Mouse (Mus musculus): ENCODE measurements around the gene Bsn. TPM values are rescaled to one million over a fixed set of nuclear protein-coding genes. Genes with fewer than 3 reads are reported as not detected.

Gene Bsn
- polyA plus RNA-seq, 1 experiment from 2014 or later = 1.1 TPM

GRCm38 (mm10) chr9:108157891-108158290 is 32.3 kb downstream of the Bsn start:
- H3K27me3 ChIP-seq (ENCODE audit: low read depth, poor library complexity, severe bottlenecking) = peaks cover 9% of the 10 kb centered on the region; the same call in 1 of the 2 replicates
- no peak overlapping the region for H3K4me3 ChIP-seq
- 0 out of 2 replicates have a peak, but pooled peaks cover 4% of the 10 kb centered on the region for H3K4me1 ChIP-seq
- 77% methylated on average over 7 of the region's 7 CpGs for WGBS
- no peak overlapping the region for H3K27ac ChIP-seq (replicated peaks)
- no peak for DNase-seq (ENCODE audit: low spot score)
- no peaks in the 10 kb centered on the region for H3K36me3 ChIP-seq
- no peaks in the 10 kb centered on the region for H3K9me3 ChIP-seq (replicated peaks)

GRCm38 (mm10) chr9:108157451-108157850 is 32.7 kb downstream of the Bsn start:
- Histone ChIP-seq H3K4me3 (no peak overlapping the region), H3K27me3 (ENCODE audit: low read depth, poor library complexity, severe bottlenecking) (peaks cover 9% of the 10 kb centered on the region; the same call in 1 of the 2 replicates), H3K9me3 (replicated peaks) (no peaks in the 10 kb centered on the region), H3K36me3 (no peaks in the 10 kb centered on the region), H3K27ac (replicated peaks) (no peak overlapping the region), H3K4me1 (0 out of 2 replicates have a peak, but pooled peaks cover 4% of the 10 kb centered on the region)
- WGBS = 92% methylated on average over 6 of the region's 6 CpGs
- DNase-seq (ENCODE audit: low spot score) = no peak

- Histone ChIP-seq H3K27me3 (ENCODE audit: low read depth, poor library complexity, severe bottlenecking) (peaks cover 9% of the 10 kb centered on the region; the same call in 1 of the 2 replicates), H3K4me3 (no peak overlapping the region), H3K27ac (replicated peaks) (no peak overlapping the region), H3K36me3 (peaks cover 3% of the 10 kb centered on the region; the same call in 1 of the 2 replicates), H3K4me1 (0 out of 2 replicates have a peak, but pooled peaks cover 4% of the 10 kb centered on the region), H3K9me3 (replicated peaks) (no peaks in the 10 kb centered on the region; the same call in 1 of the 2 replicates)
- no peak for DNase-seq (ENCODE audit: low spot score)
- WGBS = 92% methylated on average over 5 of the region's 5 CpGs
These were observed 33.4 kb downstream of the Bsn start for GRCm38 (mm10) chr9:108156786-108157185.

GRCm38 (mm10) chr9:108154814-108155213 is 35.4 kb downstream of the Bsn start:
- Histone ChIP-seq H3K4me3 (no peak overlapping the region), H3K27me3 (ENCODE audit: low read depth, poor library complexity, severe bottlenecking) (peaks cover 2% of the 10 kb centered on the region; the same call in 1 of the 2 replicates), H3K9me3 (replicated peaks) (no peaks in the 10 kb centered on the region; the same call in 1 of the 2 replicates), H3K36me3 (peaks cover 11% of the 10 kb centered on the region), H3K27ac (replicated peaks) (no peak overlapping the region), H3K4me1 (peaks cover 7% of the 10 kb centered on the region)
- WGBS = 92% methylated on average over 12 of the region's 12 CpGs
- no peak for DNase-seq (ENCODE audit: low spot score)

GRCm38 (mm10) chr9:108153516-108154448 is 36.4 kb downstream of the Bsn start:
- Histone ChIP-seq H3K27ac (replicated peaks) (no peak overlapping the region), H3K4me1 (peaks cover 12% of the 10 kb centered on the region), H3K4me3 (no peak overlapping the region), H3K36me3 (peaks cover 11% of the 10 kb centered on the region), H3K27me3 (ENCODE audit: low read depth, poor library complexity, severe bottlenecking) (no peaks in the 10 kb centered on the region), H3K9me3 (replicated peaks) (no peaks in the 10 kb centered on the region; the same call in 1 of the 2 replicates)
- WGBS = 87% methylated on average over 12 of the region's 12 CpGs
- DNase-seq (ENCODE audit: low spot score) = no peak

- Histone ChIP-seq H3K27ac (replicated peaks) (peak overlapping the region; percentile 78), H3K9me3 (replicated peaks) (no peaks in the 10 kb centered on the region; the same call in 1 of the 2 replicates), H3K4me3 (no peak overlapping the region), H3K36me3 (peaks cover 11% of the 10 kb centered on the region), H3K4me1 (peaks cover 12% of the 10 kb centered on the region), H3K27me3 (ENCODE audit: low read depth, poor library complexity, severe bottlenecking) (no peaks in the 10 kb centered on the region)
- no peak for DNase-seq (ENCODE audit: low spot score)
- WGBS = 50% methylated on average over 1 of the region's 1 CpGs
These were observed 39.7 kb downstream of the Bsn start for GRCm38 (mm10) chr9:108150486-108150885.

- peak; percentile 47 for DNase-seq (ENCODE audit: low spot score)
- 32% methylated on average over 4 of the region's 4 CpGs for WGBS
- Histone ChIP-seq H3K9me3 (replicated peaks) (no peaks in the 10 kb centered on the region; the same call in 1 of the 2 replicates), H3K27me3 (ENCODE audit: low read depth, poor library complexity, severe bottlenecking) (no peaks in the 10 kb centered on the region), H3K27ac (replicated peaks) (peak overlapping the region; percentile 78), H3K4me1 (peaks cover 12% of the 10 kb centered on the region), H3K36me3 (peaks cover 11% of the 10 kb centered on the region), H3K4me3 (no peak overlapping the region)
These were observed 40.4 kb downstream of the Bsn start for GRCm38 (mm10) chr9:108149817-108150216.

GRCm38 (mm10) chr9:108147606-108148005 is 42.6 kb downstream of the Bsn start:
- Histone ChIP-seq H3K4me3 (no peak overlapping the region), H3K36me3 (peaks cover 11% of the 10 kb centered on the region), H3K27ac (replicated peaks) (no peak overlapping the region), H3K4me1 (peaks cover 12% of the 10 kb centered on the region), H3K27me3 (ENCODE audit: low read depth, poor library complexity, severe bottlenecking) (no peaks in the 10 kb centered on the region), H3K9me3 (replicated peaks) (no peaks in the 10 kb centered on the region; the same call in 1 of the 2 replicates)
- no peak for DNase-seq (ENCODE audit: low spot score)
- 78% methylated on average over 5 of the region's 5 CpGs for WGBS

- DNase-seq (ENCODE audit: low spot score) = no peak
- H3K4me3 ChIP-seq = no peak overlapping the region
- peaks cover 12% of the 10 kb centered on the region for H3K4me1 ChIP-seq
- no peaks in the 10 kb centered on the region for H3K9me3 ChIP-seq (replicated peaks)
- no peaks in the 10 kb centered on the region for H3K27me3 ChIP-seq (ENCODE audit: low read depth, poor library complexity, severe bottlenecking)
- 82% methylated on average over 4 of the region's 4 CpGs for WGBS
- peaks cover 4% of the 10 kb centered on the region; the same call in 1 of the 2 replicates for H3K36me3 ChIP-seq
- H3K27ac ChIP-seq (replicated peaks) = no peak overlapping the region
These were observed 43.7 kb downstream of the Bsn start for GRCm38 (mm10) chr9:108146451-108146850.

- Histone ChIP-seq H3K27me3 (ENCODE audit: low read depth, poor library complexity, severe bottlenecking) (no peaks in the 10 kb centered on the region), H3K9me3 (replicated peaks) (no peaks in the 10 kb centered on the region), H3K4me3 (no peak overlapping the region), H3K36me3 (no peaks in the 10 kb centered on the region), H3K27ac (replicated peaks) (no peak overlapping the region), H3K4me1 (peaks cover 12% of the 10 kb centered on the region)
- 74% methylated on average over 6 of the region's 6 CpGs for WGBS
- DNase-seq (ENCODE audit: low spot score) = no peak
These were observed 44.4 kb downstream of the Bsn start for GRCm38 (mm10) chr9:108145740-108146139.

- Histone ChIP-seq H3K36me3 (no peaks in the 10 kb centered on the region), H3K9me3 (replicated peaks) (no peaks in the 10 kb centered on the region), H3K4me3 (no peak overlapping the region), H3K27me3 (ENCODE audit: low read depth, poor library complexity, severe bottlenecking) (no peaks in the 10 kb centered on the region), H3K27ac (replicated peaks) (no peak overlapping the region), H3K4me1 (peaks cover 3% of the 10 kb centered on the region)
- 91% methylated on average over 17 of the region's 17 CpGs for WGBS
- DNase-seq (ENCODE audit: low spot score) = no peak
These were observed 45.6 kb downstream of the Bsn start for GRCm38 (mm10) chr9:108144371-108145270.

- no peak for DNase-seq (ENCODE audit: low spot score)
- Histone ChIP-seq H3K27me3 (ENCODE audit: low read depth, poor library complexity, severe bottlenecking) (no peaks in the 10 kb centered on the region), H3K4me3 (no peak overlapping the region), H3K9me3 (replicated peaks) (no peaks in the 10 kb centered on the region), H3K36me3 (peaks cover 10% of the 10 kb centered on the region), H3K27ac (replicated peaks) (no peak overlapping the region), H3K4me1 (no peaks in the 10 kb centered on the region; the same call in 1 of the 2 replicates)
- WGBS = 96% methylated on average over 2 of the region's 2 CpGs
These were observed 46.7 kb downstream of the Bsn start for GRCm38 (mm10) chr9:108143470-108143869.

Measured in midbrain, embryonic 10.5 days (tissue).